In genomic region chr15:79038853-79039252, GRCm38 (mm10) we compare ENCODE assay signal across 8 mouse cellular contexts. TPM values are rescaled to one million over a fixed set of nuclear protein-coding genes. Genes with fewer than 3 reads are reported as not detected.
DNase-seq lines count a peak whose midpoint lies in the region; ATAC-seq and TF ChIP-seq lines count a peak whose summit lies in the region.

No protein-coding gene starts in this region.

- peak; percentile 93 for DNase-seq in CD4-positive helper T cell, adult 2 months (ENCODE audit: low read depth, low spot score)
- DNase-seq in ZHBTc4 (ENCODE audit: low read depth, low spot score) = peak; percentile 91
- DNase-seq in embryo, embryonic 10.5 days (ENCODE audit: low spot score) = peak; percentile 78
- DNase-seq in kidney, postnatal 14 days = peak; percentile 91
- DNase-seq in lung, embryonic 14.5 days = peak; percentile 84
- peak; percentile 89 for DNase-seq in retina, postnatal 1 day
- DNase-seq in urinary bladder, adult 2 months (ENCODE audit: low spot score) = peak; percentile 51

- H3K4me2 ChIP-seq in heart, embryonic 14.5 days (ENCODE audit: low read length) = no peak overlapping the region
- no peak overlapping the region for H3K4me2 ChIP-seq in lung, embryonic 14.5 days

- peak; percentile 64 for ATAC-seq in heart, embryonic 14.5 days (ENCODE audit: insufficient number of reproducible peaks, insufficient read depth, low FRiP score, low read depth)
- peak; percentile 60 for ATAC-seq in lung, embryonic 14.5 days (ENCODE audit: insufficient read depth)

- H3K9ac ChIP-seq in heart, embryonic 14.5 days (ENCODE audit: low read length) = no peak overlapping the region
- no peak overlapping the region for H3K9ac ChIP-seq in lung, embryonic 14.5 days

- peaks cover 45% of the 10 kb centered on the region for H3K27me3 ChIP-seq in heart, embryonic 14.5 days (ENCODE audit: control insufficient read depth, insufficient read depth, low read length)
- peaks cover 35% of the 10 kb centered on the region for H3K27me3 ChIP-seq in lung, embryonic 14.5 days (ENCODE audit: insufficient read depth, low read length)

- TF ChIP-seq CTCF in lung, embryonic 14.5 days (IDR thresholded peaks at IDR 0.05; ENCODE audit: low read depth) = peak; percentile 88

- no peaks in the 10 kb centered on the region for H3K36me3 ChIP-seq in heart, embryonic 14.5 days (ENCODE audit: control insufficient read depth, insufficient read depth, low read length)
- H3K36me3 ChIP-seq in lung, embryonic 14.5 days (ENCODE audit: insufficient read depth) = peaks cover 21% of the 10 kb centered on the region; the same call in 1 of the 2 replicates

- no peak overlapping the region for H3K4me3 ChIP-seq in heart, embryonic 14.5 days (ENCODE audit: control insufficient read depth in 1 of 2, insufficient read depth in 1 of 2, low read depth in 1 of 2, low read length in 2 of 2)
- no peak overlapping the region for H3K4me3 ChIP-seq in lung, embryonic 14.5 days (ENCODE audit: low read depth, low read length)

- no peak overlapping the region for H3K27ac ChIP-seq in heart, embryonic 14.5 days (replicated peaks in 1 of 2; ENCODE audit: control insufficient read depth in 1 of 2, insufficient read depth in 1 of 2, low read depth in 2 of 2, low read length in 2 of 2)
- H3K27ac ChIP-seq in lung, embryonic 14.5 days (ENCODE audit: low read depth) = no peak overlapping the region

- peaks cover 10 to 28% of the 10 kb centered on the region in 2 experiments for H3K4me1 ChIP-seq in heart, embryonic 14.5 days (ENCODE audit: control insufficient read depth in 2 of 2, insufficient read depth in 2 of 2, low read length in 2 of 2)
- 0 out of 2 replicates have a peak, but pooled peaks cover 3% of the 10 kb centered on the region for H3K4me1 ChIP-seq in lung, embryonic 14.5 days (ENCODE audit: insufficient read depth)

- H3K9me3 ChIP-seq in heart, embryonic 14.5 days (ENCODE audit: control insufficient read depth, low read length) = no peaks in the 10 kb centered on the region
- no peaks in the 10 kb centered on the region for H3K9me3 ChIP-seq in lung, embryonic 14.5 days (ENCODE audit: low read depth, low read length)

- WGBS in heart, embryonic 14.5 days = 14% methylated on average over 7 of the region's 7 CpGs
- WGBS in lung, embryonic 14.5 days = 11% methylated on average over 7 of the region's 7 CpGs

RNA-seq across cellular contexts. Expression of gene Galr3, which starts 2.8 kb away (rescaled TPM):
- polyA plus RNA-seq in heart, embryonic 14.5 days (2014; fragmentation: Nextera tagmentation; extraction: Ambion mirVana) = not detected in 2 replicates
- not detected in 2 replicates for polyA plus RNA-seq in lung, embryonic 14.5 days (2014; fragmentation: Nextera tagmentation; extraction: Ambion mirVana)
- 0.14 and 0.19 TPM in 2 replicates for polyA plus RNA-seq in urinary bladder, adult 2 months (2012; rRNA removed)

RNA-seq across cellular contexts. Expression of gene H1f0, which starts 10.6 kb away (rescaled TPM):
- 102 and 117 TPM in 2 replicates for polyA plus RNA-seq in heart, embryonic 14.5 days (2014; fragmentation: Nextera tagmentation; extraction: Ambion mirVana)
- polyA plus RNA-seq in lung, embryonic 14.5 days (2014; fragmentation: Nextera tagmentation; extraction: Ambion mirVana) = 201 and 209 TPM in 2 replicates
- polyA plus RNA-seq in urinary bladder, adult 2 months (2012; rRNA removed) = 103 and 117 TPM in 2 replicates

RNA-seq across cellular contexts. Expression of gene Ankrd54, which starts 23.8 kb away (rescaled TPM):
- polyA plus RNA-seq in heart, embryonic 14.5 days (2014; fragmentation: Nextera tagmentation; extraction: Ambion mirVana) = 20.2 and 23.0 TPM in 2 replicates
- polyA plus RNA-seq in lung, embryonic 14.5 days (2014; fragmentation: Nextera tagmentation; extraction: Ambion mirVana) = 54.4 and 55.4 TPM in 2 replicates
- 24.5 and 26.0 TPM in 2 replicates for polyA plus RNA-seq in urinary bladder, adult 2 months (2012; rRNA removed)

RNA-seq across cellular contexts. Expression of gene Eif3l, which starts 36.1 kb away (rescaled TPM):
- 144 and 153 TPM in 2 replicates for polyA plus RNA-seq in heart, embryonic 14.5 days (2014; fragmentation: Nextera tagmentation; extraction: Ambion mirVana)
- polyA plus RNA-seq in lung, embryonic 14.5 days (2014; fragmentation: Nextera tagmentation; extraction: Ambion mirVana) = 243 and 249 TPM in 2 replicates
- 125 and 145 TPM in 2 replicates for polyA plus RNA-seq in urinary bladder, adult 2 months (2012; rRNA removed)
